ENCODE assay signal across 26 mouse cellular contexts in the genomic region with DNA sequence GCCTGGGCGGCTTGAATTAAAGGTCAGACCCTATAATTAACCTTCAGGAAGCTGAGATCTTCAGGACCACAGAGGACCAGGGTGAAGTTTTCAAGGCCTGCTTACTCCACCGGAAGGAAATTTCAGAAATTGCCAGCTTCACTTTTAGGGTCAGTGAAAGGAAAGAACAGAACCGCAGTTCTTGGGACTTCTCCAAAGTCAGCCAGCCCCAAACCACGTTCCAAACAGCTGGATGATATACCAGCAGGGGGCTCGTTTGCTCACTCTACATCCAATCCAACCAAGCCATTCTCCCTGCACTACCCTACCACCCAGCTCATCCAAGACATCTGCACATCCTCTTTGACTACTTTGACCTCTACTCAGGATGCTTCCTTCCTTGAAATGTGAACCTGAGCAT. TPM values are rescaled to one million over a fixed set of nuclear protein-coding genes. Genes with fewer than 3 reads are reported as not detected.
DNase-seq lines count a peak whose midpoint lies in the region; ATAC-seq and TF ChIP-seq lines count a peak whose summit lies in the region.
"Had no signal": no experiment of that assay in that cellular context is flagged by ENCODE, and none has a peak within 500 bp of the region (broad histone marks: within the 10 kb centered on the region; RNA-seq: fewer than 3 reads in every experiment).

No protein-coding gene starts in this region.

- H3K36me3 ChIP-seq in intestine, postnatal 0 days (ENCODE audit: control insufficient read depth, insufficient read depth): peaks cover 11% of the 10 kb centered on the region; the same call in 1 of the 2 replicates
- peaks cover 9% of the 10 kb centered on the region for H3K36me3 ChIP-seq in intestine, embryonic 15.5 days

- H3K9ac ChIP-seq in intestine, postnatal 0 days (ENCODE audit: low read depth, low read length): no peak overlapping the region
- no peak overlapping the region for H3K9ac ChIP-seq in intestine, embryonic 15.5 days
- H3K9ac ChIP-seq: embryonic facial prominence, embryonic 13.5 days; forebrain, embryonic 15.5 days; hindbrain, embryonic 14.5 days; limb, embryonic 12.5 days; midbrain, embryonic 12.5 days; neural tube, embryonic 13.5 days had no signal

- H3K27me3 ChIP-seq in intestine, postnatal 0 days (replicated peaks; ENCODE audit: control insufficient read depth, insufficient read depth, low read length): no peaks in the 10 kb centered on the region
- H3K27me3 ChIP-seq in intestine, embryonic 15.5 days (replicated peaks): no peaks in the 10 kb centered on the region
- H3K27me3 ChIP-seq: embryonic facial prominence, embryonic 13.5 days; forebrain, embryonic 15.5 days; limb, embryonic 12.5 days; midbrain, embryonic 12.5 days; neural tube, embryonic 13.5 days had no signal

- no peak for DNase-seq in layer of hippocampus, adult 2 months (ENCODE audit: low spot score in 2 of 2)
- DNase-seq in layer of hippocampus, postnatal 25 days (ENCODE audit: extremely low spot score in 1 of 2, low spot score in 1 of 2): no peak
- DNase-seq in ZHBTc4 (ENCODE audit: low read depth, low spot score): peak; percentile 35
- no peak for DNase-seq in embryo, embryonic 10 days (ENCODE audit: low spot score)
- no peak for DNase-seq in layer of hippocampus, adult 11-12 months (ENCODE audit: low spot score)
- DNase-seq: adrenal gland, adult 2 months; cerebellum, adult 8-10 months; cerebellum, postnatal 36 days; heart, postnatal 4 days; thymus, postnatal 4 days had no signal

- no peaks in the 10 kb centered on the region for H3K4me1 ChIP-seq in intestine, postnatal 0 days (replicated peaks; ENCODE audit: control insufficient read depth, insufficient read depth, low read length)
- H3K4me1 ChIP-seq in intestine, embryonic 15.5 days (replicated peaks): no peaks in the 10 kb centered on the region
- H3K4me1 ChIP-seq: embryonic facial prominence, embryonic 13.5 days; forebrain, embryonic 10.5 days; forebrain, embryonic 15.5 days; limb, embryonic 12.5 days; midbrain, embryonic 12.5 days; neural tube, embryonic 13.5 days had no signal

- 77% methylated on average over 5 of the region's 5 CpGs for WGBS in intestine, postnatal 0 days
- WGBS in intestine, embryonic 15.5 days: 76% methylated on average over 5 of the region's 5 CpGs

- no peak overlapping the region for H3K27ac ChIP-seq in intestine, postnatal 0 days (ENCODE audit: low read depth, low read length)
- H3K27ac ChIP-seq in intestine, embryonic 15.5 days: no peak overlapping the region
- H3K27ac ChIP-seq in layer of hippocampus, adult 2 months: no peak overlapping the region
- H3K27ac ChIP-seq: embryonic facial prominence, embryonic 13.5 days; forebrain, embryonic 10.5 days; forebrain, embryonic 15.5 days; hindbrain, embryonic 14.5 days; left cerebral cortex, adult 2 months; limb, embryonic 12.5 days; midbrain, embryonic 12.5 days; neural tube, embryonic 13.5 days had no signal

- TF ChIP-seq CTCF in intestine, postnatal 0 days (IDR thresholded peaks at IDR 0.05; ENCODE audit: low read depth): peak; percentile 23; the same call in 1 of the 2 replicates
- peak; percentile 14; the same call in 1 of the 2 replicates for TF ChIP-seq CTCF in layer of hippocampus, adult 2 months (conservative IDR thresholded peaks at IDR 0.05)

- H3K9me3 ChIP-seq in intestine, postnatal 0 days (ENCODE audit: control insufficient read depth): no peaks in the 10 kb centered on the region
- H3K9me3 ChIP-seq in intestine, embryonic 15.5 days: 0 out of 2 replicates have a peak, but pooled peaks cover 3% of the 10 kb centered on the region
- H3K9me3 ChIP-seq: forebrain, embryonic 15.5 days had no signal

- H3K4me2 ChIP-seq in intestine, postnatal 0 days (replicated peaks; ENCODE audit: low read depth): no peak overlapping the region
- no peak overlapping the region for H3K4me2 ChIP-seq in intestine, embryonic 15.5 days (replicated peaks)
- H3K4me2 ChIP-seq: embryonic facial prominence, embryonic 13.5 days; forebrain, embryonic 15.5 days; heart, embryonic 11.5 days; hindbrain, embryonic 14.5 days; limb, embryonic 12.5 days; midbrain, embryonic 12.5 days; neural tube, embryonic 13.5 days had no signal

- H3K4me3 ChIP-seq in intestine, postnatal 0 days (ENCODE audit: low read depth, low read length): no peak overlapping the region
- H3K4me3 ChIP-seq in intestine, embryonic 15.5 days (replicated peaks): no peak overlapping the region
- no peak overlapping the region for H3K4me3 ChIP-seq in layer of hippocampus, adult 2 months
- H3K4me3 ChIP-seq: embryonic facial prominence, embryonic 13.5 days; forebrain, embryonic 10.5 days; forebrain, embryonic 15.5 days; left cerebral cortex, adult 2 months; limb, embryonic 12.5 days; midbrain, embryonic 12.5 days; neural tube, embryonic 13.5 days had no signal

- ATAC-seq in intestine, postnatal 0 days: no peak
- no peak for ATAC-seq in intestine, embryonic 15.5 days
- ATAC-seq in megakaryocyte, adult 5-6 weeks (ENCODE audit: poor library complexity, severe bottlenecking): peak; percentile 61
- ATAC-seq: activated CD4-positive, CD25-positive, alpha-beta regulatory T cell, adult 4 months; CD4-positive, CD25-positive, alpha-beta regulatory T cell, adult 4 months; forebrain, embryonic 15.5 days had no signal

RNA-seq across cellular contexts. Expression of gene Scube2, which starts 23.8 kb away (rescaled TPM):
- polyA plus RNA-seq in intestine, postnatal 0 days (2015; fragmentation: Nextera tagmentation; extraction: Ambion mirVana): 2.6 and 3.2 TPM in 2 replicates
- 1.6 and 1.7 TPM in 2 replicates for polyA plus RNA-seq in intestine, embryonic 15.5 days (2015; fragmentation: Nextera tagmentation; extraction: Ambion mirVana)
- 1 to 10 TPM; 2.1 TPM for total RNA-seq in layer of hippocampus, adult 2 months (2021)
- total RNA-seq in layer of hippocampus, postnatal 25 days (2021): under 1 TPM; 0.84 to 0.94 TPM
- not detected in 2 replicates for total RNA-seq in megakaryocyte, adult 5-6 weeks (2015)
- not detected in 2 replicates for total RNA-seq in megakaryocyte, adult 5-6 weeks (2017)
- polyA plus RNA-seq: CD4-positive, CD25-positive, alpha-beta regulatory T cell, adult 4 months; liver, adult 2 months; thymus, postnatal 0 days had no signal
